Mouse (Mus musculus): Measurements from ENCODE around the gene Cc2d1a.

Gene Cc2d1a

DNA sequence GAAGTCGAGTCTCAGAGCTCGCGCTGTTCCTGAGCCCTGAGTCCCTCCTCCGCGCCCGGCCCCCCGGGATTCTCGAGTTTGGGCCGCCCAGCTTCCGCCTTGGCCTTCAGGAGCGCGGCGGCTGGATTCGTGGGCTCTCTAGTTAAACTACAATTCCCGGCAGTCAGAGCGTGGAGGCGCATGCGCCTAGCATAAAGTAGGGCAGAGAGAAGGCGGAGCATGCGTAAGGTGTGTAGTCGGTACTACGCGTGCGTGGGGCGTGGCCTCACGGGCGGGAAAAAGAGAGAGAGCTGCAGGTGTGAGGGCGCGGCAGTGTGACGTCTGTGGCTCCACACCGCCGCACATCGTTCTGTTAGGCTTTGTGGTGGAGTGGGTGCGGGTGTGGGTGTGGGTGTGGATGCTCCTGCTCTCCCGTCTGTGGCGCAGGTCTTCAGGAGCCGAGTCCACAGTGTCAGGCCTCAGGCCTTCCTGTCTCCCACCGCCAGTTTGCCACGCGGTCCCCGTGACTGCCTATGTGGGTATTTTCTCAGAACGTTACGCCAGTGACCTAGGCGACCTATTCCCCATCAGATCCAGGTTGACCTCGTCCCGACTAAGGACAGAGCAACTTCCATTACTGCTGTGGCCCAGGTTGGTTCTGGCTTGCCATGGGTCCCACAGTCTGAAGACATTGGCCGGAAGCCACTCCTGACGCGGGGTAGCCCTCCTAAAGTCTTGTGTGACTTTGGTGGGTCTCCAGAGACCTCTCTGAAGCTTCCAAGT lies at the start of gene Cc2d1a, which contains the start of gene 4930432K21Rik:
Cc2d1a (minus strand) TSS at position 168 of the 762 bp plus-strand sequence.
4930432K21Rik (plus strand) TSS at position 257 of the 762 bp plus-strand sequence.
- DNase-seq (ENCODE audit: low spot score), result peak; percentile 93

DNA sequence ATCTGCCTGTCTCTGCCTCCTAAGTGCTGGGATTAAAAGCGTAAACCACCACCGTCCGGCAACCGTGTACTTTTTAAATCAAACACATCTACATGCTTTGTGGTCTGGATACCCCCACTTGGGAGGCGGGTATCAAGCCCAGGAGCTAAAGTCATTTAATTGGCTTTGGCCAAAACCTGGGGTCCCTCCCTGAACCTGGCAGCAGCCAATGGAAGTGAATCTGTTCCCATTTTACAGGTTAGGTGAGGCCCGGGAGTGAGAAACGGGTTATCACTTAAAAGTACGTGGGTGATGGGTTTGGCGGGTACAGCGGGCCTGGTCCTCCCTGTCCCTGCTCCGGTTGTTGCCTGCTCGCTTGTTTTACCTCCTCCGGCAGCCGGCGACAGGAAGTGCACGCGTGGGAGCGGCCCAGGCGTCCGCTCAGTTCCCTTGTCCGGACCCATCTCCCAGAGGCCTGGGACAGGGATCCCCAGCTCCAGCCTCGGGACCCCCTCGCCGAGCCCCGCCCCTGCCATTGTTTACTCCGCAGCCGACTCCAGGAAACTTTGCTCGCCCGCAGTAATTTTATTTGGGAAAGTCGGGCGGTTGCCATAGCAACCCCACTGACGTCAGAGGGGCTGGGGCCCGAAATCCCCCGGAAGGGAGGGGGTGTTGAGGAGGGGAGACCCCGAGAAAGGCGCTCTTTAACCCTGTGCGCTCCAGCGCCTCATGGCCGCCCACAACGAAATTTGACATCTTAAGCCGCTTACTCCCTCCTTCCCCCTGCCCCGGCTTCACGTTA lies 49.6 kb upstream of the Cc2d1a start:
- DNase-seq (ENCODE audit: low spot score), result peak; percentile 85

DNA sequence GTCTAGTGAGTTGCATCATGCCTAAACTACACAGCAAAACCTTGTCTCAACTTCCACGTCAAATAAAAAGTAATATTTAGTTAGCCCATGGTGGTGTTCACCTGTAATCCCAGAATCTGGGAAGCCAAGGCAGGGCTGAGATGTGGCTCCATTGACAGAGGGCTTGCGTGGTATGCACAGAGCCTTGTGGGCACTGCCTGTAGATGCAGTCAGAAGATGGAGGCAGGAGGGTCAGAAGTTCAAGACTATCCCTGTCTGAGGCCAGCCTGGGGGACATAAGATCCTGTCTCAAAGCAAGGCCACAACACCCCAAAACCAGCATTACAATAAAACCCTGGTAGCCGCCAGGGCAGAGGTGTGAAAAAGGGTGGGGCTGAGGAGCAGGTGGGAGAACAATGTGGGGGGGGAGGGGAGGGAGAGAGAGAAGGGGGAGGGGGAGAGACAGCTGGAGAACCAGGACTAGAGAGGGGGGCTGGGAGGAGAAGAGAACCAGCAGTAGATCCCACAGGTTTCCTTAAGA lies 46.5 kb upstream of the Cc2d1a start:
- no peak for DNase-seq (ENCODE audit: low spot score)

DNA sequence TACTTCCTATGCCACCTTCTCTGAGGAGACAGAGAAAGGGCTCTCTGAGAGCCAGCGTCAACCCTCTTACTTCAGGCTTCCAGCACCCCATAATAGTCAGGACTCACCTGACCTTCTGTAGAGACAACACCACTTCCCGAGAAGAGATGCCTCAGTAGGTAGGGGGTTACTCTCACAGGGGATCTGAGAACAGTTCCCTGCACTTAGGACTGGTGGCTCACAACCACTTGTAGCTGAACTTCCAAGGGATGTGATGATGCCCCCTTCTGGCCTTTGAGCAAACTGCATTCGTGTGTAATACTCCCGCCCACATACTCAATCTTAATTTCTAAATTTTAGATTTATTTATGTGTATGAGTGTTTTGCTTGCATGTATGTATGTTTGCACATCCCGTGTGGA lies 45.8 kb upstream of the Cc2d1a start:
- no peak for DNase-seq (ENCODE audit: low spot score)

DNA sequence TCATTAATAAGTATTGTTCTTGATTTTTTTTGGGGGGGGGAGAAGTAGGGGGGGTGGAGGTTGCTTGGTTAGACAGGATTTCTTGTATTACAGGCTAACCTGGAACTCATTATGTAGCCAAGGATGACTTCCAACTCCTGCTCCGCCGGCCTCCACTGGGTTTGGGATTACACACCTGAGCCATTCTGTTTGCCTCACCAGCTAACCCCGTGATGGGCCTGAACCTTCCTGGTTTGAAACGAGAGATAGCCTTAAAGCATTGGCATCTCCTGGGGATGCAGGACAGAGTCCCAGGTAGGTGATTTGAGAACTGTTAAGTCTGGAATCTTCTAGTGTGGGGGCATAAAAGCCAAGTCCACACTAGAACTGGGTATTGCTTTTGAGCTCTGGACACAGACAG lies 45.4 kb upstream of the Cc2d1a start:
- no peak for DNase-seq (ENCODE audit: low spot score)

DNA sequence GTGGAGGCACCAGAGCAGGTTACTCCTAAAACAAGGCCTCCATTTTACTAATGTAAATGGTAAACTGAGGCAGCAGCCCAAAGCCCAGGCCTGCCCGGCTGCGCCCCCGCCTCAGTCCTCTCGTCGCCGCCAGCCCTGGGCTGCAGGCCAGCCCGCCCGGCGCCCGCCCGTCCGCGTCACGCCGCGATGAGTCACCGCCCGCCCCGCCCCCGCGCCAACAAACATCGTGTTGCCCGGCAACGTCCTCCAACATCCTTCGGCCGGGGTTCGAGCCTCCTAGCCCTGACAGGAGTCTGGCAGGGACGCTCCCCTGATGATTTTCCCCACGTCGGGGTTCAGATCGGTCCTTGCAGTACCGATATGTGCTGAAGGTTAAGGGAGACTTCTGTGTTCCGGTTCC lies 44.8 kb upstream of the Cc2d1a start:
- DNase-seq (ENCODE audit: low spot score), result peak; percentile 83

DNA sequence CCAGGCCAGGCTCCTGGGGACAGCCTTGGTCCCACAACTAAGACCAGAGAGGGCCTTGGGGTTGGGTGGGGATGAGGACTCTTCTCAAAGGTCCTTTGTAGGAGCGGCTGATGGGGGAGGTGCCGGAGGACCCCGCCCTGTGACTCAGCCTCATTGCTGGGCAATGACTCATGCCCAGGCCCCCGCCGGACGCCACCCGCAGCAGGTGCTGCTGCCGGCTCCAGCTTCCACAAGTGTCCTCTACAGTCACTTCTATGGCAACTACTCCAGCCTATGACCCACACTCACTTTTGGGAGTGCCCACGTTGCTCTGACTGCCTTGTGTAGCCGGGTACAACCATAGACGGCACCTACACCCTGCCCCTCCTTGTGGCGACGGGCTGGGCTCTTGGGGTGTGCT lies 44.3 kb upstream of the Cc2d1a start:
- peak; percentile 55 for DNase-seq (ENCODE audit: low spot score)

DNA sequence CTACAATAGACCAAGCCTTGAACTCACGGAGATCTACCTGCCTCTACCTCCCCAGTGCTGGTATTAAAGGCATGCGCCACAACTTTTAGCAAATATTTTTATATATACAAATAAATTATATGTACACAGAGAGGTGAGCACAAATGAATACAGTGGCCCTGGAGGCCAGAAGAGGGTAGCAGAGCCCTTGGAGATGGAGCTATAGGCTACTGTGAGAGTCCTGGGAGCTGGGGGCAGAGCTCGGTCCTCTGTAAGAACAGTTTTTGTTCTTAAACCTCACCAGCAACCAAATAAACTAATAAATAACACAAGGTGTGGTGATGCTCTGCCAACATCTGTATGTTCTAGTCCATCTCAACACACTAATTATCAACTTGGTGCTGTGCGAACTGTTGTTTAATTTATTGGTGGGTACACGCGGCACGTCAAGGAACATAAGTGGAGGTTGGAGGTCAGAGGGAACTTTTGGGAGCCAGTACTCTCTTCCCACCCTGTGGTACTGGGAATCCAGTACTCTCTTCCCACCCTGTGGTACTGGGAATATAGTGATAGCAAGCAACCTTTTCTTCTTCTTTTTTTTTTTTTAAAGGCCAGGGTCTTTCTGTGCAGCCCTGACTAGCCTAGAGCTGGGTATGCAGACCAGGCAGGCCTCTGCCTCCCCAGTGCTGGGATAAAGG lies 42.6 kb upstream of the Cc2d1a start:
- DNase-seq (ENCODE audit: low spot score), result no peak

DNA sequence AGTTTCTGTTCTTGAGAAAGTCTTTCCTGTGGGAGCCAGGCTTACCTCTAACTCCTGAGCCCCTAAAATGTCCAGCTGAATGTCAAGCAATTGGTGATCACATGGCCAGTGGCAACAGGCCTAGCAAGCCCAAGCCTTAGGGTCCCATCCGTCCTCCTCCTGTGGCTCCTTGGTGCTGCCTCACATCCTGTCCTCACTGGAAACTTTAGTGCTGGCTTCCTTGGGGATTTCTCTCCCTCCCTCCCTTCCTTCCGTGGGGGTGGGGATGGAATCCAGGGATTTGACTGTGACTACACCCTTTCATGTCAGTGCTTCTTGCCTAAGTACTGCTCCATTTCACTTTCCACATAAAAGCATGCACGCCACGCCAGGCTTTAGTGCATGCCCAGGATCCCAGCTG lies 41.9 kb upstream of the Cc2d1a start:
- DNase-seq (ENCODE audit: low spot score), result no peak

DNA sequence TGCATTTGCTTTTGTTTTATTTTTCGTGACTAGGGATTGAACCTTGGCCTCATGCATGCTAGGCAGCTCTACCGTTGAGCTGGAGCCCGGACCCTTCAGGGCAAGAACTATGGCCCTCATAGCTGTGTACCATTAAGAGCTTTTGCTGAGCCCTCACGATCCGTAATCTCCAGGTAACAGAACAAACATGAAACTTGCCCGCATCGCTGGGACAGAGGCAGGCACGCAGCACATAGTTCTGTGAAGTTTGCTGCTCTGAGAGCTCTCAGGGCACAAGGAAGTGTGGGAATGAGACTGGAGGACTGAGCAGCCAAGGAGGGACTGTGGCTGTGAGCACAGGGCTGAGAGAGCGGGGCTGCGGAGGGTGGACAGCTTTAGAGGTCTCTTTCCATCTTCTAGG lies 40.9 kb upstream of the Cc2d1a start:
- DNase-seq (ENCODE audit: low spot score), result no peak

DNA sequence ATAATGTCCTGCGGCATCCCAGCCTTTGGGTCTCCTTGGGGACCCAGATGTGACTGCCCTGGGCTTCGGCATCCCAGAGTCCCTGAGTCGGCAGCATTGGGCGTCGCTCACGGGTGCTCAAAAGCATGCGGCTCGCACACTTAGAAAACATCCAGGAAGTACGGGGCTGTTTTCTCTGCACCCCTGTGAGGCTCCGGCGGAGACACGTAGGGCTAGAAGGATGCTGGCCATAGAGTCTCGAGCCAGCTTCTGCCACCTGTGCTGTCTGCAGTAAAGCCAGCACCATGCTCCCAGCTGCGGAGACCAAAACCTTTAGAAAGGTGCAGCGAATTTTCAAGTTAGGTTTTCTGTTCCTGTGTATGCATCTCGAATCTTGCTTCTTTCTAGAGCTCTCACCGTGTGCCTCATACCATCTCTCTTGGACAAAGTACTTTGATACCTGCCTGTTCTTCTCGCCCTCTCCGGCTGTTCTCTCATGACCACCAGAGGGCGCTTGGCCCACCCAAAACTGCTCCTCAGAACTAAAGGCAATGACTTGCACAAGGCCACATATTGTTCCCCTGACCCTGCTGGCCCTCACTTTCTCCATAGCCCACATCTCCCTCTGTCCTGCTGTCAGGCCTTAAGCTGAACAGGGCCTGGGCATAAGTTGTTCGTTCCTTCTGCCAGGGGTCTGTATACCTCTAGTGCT lies 39.5 kb upstream of the Cc2d1a start:
- DNase-seq (ENCODE audit: low spot score), result peak; percentile 54

DNA sequence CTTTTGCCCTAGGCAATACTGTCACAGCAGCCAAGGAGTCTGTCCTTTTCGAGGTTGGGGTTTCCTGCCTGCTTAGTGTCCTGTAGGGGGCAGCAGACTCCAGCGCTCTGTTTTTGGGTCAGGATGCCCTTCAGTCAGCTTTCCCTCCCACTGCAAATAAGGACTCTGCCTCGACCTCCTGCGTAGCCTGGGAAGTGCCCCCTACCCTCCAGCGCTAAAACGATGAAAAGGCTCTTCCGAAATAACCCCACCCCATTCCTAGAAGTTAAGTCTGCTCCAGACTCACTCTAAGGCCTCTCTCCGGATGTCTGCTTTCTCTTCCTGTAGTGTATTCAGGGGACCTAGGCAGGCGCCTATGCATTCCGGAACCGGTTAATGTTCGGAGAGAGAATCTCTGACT lies 38.8 kb upstream of the Cc2d1a start:
- peak; percentile 69 for DNase-seq (ENCODE audit: low spot score)

DNA sequence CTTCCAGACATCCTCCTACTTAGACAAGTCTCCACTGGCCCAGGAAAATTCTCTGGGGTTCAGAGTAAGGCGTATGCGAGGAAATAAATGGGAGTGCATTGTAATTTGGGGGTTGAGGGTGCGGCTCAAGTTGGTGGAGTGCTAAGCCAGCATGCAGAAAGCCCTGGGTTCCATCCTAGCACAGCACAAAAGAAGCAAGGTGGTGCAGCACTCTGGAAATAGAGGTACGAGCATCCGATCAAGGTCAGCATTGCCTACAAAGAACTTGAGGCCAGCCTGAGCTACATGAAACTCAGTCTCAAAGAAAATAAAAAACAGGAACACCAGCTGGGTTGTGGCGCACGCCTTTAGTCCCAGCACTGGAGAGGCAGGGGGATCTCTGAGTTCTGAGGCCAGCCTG lies 37.4 kb upstream of the Cc2d1a start, which contains the start of gene Nanos3:
Nanos3 (minus strand) TSS at position 101 of the 400 bp plus-strand sequence.
- no peak for DNase-seq (ENCODE audit: low spot score)

DNA sequence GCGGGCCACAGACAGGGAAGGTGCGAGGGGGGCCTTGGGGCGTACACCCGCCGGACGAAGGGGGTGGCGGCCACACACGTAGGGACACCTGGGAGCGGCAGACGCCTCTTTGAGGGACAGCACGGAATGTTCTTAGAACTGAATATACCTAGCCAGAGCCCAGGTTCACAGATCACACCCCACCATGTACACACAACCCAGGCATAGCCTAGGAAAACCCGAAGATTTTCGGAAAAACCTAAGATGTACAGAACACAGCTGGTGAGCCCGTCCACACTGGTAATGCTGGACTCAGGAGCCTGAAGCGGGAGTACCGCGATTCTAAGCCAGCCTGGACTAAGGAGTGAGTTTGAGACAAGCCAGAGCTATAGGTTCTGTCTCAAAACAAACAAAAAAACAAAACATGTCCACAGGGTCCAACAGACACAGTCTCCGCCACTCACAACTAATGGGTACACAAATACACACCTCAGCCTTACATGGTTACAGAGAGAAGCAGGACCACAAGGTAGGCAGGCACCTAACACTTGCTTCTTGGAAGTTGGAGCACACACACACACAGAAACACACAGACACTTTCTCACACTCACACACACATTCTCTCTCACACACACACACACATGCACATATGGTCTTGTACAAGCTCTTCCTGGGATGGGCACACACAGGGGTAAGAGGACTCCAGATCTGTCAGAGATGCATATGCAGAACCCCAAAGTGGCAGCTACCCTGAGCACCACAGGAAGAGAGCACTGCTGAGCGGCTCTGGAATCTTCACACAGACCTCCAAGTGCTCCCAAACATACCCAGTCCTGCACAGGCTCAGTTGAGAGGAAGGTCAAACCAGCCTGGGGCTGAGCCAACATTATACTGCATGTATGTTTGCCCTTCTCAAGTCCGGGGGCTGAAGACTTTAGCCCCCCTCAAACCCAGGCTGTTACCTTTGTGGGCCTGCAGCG lies 36.6 kb upstream of the Cc2d1a start:
- no peak for DNase-seq (ENCODE audit: low spot score)

DNA sequence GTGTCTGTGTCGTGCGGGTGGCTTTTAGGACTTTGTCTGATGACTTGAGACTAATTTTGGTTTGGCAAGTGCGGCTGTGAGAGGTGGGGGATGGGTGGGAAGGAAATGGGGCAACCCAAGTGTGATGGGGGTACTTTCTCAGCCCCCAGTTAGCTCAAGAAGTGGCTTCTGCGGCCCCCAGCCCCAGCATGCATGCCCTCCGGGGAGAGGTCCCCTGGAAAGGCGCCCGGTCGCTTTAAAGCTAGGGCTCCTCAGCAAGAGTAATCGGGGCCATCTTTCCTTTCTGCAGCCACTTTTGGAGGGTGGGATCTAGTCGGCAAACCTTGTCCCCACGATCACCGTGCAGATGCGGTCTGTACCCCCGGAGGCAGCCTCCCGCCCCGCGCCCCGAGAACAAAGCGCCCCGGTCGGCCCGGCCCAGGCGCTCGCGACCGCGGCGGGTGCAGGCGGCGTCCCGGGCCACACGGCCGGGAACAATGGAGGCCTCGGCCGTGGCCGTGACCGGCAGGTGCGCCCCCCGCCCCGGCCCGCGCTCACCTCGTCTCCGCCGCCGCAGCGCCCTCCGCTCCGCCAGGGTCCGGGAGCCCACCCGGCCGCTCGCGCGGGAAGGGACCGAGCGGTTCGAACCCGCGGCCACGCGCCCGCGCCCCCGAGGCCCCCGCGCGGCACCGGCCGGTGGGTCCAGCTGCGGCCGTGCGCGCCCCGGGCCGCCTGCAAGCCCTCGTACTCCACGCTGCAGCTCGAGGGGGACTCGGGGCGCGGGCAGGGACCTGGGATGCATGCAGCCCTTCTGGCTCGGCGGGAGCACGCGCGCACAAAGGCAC lies 35.7 kb upstream of the Cc2d1a start:
- DNase-seq (ENCODE audit: low spot score), result peak; percentile 52

DNA sequence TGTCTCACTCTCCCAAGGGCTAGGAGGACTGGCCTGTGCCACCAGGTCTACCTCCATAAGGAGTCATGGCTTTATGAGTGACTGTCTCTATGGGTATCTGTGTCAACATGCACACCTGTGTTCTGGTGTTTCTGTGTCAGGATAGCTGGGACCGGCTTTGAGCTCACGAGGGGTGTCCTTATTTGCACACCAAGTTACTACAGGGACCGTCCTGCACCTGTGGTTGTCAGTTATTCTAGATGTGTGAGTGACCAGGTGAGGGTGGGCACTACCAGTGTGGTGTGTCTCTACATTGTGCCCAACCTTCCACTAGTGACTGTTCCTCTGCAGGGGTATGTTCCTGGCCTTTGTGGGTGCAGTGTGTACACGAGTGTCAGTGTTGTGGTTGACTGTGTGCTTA lies 35.1 kb upstream of the Cc2d1a start:
- DNase-seq (ENCODE audit: low spot score), result no peak

DNA sequence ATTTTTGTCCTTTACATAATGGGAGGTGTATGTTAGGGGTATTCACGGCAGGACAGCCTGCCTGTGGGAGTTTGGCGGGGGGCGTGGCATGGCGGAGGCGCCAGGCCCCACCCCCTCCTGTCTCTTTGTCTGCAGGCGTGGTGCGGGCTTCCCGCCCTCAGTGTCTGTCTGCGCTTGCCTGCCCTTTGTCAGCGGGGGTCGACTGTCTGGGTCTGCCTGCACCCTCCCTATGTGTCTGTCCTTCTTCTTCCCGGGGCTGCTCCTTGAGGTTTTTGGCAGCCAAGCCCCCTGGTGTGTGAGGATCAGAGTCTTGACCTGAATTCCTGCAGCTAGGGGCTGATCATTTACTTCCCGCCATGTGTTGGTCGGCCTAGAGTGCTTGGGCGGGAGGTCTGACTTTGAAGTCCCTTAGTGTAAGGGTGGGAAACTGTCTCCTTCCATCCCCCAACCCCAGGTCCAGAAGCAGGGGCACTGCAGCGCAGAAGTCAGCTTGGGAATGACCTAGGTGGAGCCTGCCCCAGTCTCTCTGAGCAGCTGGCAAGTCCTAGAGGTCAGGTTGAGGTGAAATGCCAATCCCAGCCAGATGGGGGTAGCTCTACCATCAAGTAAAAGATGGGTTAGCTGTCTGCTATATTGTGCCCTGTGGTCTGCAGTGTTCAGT lies 32.9 kb upstream of the Cc2d1a start:
- peak; percentile 68 for DNase-seq (ENCODE audit: low spot score)

DNA sequence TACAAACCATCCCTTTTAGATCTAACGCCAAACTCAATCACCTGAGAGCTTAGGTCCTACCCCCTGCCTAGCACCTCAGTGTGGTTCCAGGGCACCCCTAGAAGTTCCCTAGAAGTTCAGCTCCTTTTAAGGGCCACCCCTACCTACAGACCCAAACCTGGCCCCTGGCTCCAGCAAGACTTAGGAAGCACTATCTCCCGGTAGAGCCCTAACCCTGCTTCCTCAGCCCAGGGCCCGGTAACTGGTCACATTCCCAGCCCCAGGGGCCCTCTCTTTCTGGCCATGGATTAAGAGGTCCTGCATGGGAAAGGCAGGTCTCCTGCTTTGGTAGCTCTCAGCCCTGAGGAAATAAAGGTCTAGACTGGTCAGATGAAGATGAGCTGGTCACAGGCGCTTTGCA lies 32.2 kb upstream of the Cc2d1a start:
- DNase-seq (ENCODE audit: low spot score), result no peak

DNA sequence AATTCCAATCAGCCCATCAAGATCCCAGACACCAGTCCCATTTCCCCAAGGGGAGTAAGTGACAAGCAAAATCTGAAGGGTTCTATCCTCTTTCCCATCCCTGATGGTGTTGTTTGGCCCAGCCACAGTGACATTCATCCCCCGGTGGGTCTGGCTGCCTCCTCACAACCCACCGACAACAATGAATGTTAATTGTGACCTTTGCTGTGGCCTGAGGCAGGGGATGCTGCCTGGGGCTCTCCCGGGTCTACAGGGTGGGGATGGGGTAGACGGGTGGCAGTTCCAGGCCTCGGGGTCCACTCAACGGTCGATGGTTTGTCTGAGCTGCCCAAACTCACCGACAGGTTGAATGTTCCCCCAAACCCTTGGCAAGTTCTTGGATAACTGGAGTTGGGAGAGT lies 30.9 kb upstream of the Cc2d1a start:
- DNase-seq (ENCODE audit: low spot score), result no peak
